Mouse (Mus musculus): ENCODE data around the gene Igtp.

- TF ChIP-seq POLR2A (IDR thresholded peaks at IDR 0.05; ENCODE audit: low read depth, low read length), result no peak
- TF ChIP-seq CTCF (conservative IDR thresholded peaks at IDR 0.05; ENCODE audit: insufficient read depth, insufficient read length, low read depth, low read length), result no peak
Observed at GRCm38 (mm10) chr11:58198663-58199062, 693 bp upstream of the Igtp start.
